Mouse (Mus musculus) adrenal gland, adult 2 months (tissue): ENCODE results near the gene Gm21905. TPM values are rescaled to one million over a fixed set of nuclear protein-coding genes. Genes with fewer than 3 reads are reported as not detected.

Source experiments
- polyA plus RNA-seq: library from polyadenylated mRNA; depleted of rRNA; stranded (reverse); fragments of >200 nt; gene quantifications from 2 replicates; pipeline ENCODE4 v1.2.3, GENCODE M21; 2012; rRNA removed
- total RNA-seq, 2 experiments: library from RNA; stranded (reverse); gene quantifications; 2 replicates each; pipeline ENCODE4 v1.2.3; 2021

Gm21905 gene
- total and polyA plus RNA-seq, 3 experiments = not detected

Other genes with a start within 250 kb of the Gm21905 start
- 10 to 100 TPM; 17.0 to 23.5 TPM for gene Atp8a1, start 99.0 kb downstream of the Gm21905 start, total RNA-seq
- 77.8 and 92.0 TPM in 2 replicates for gene Atp8a1, start 99.0 kb downstream of the Gm21905 start, polyA plus RNA-seq
- gene Gm5108, start 4.8 kb downstream of the Gm21905 start, total RNA-seq = not detected
- not detected in 2 replicates for gene Gm5108, start 4.8 kb downstream of the Gm21905 start, polyA plus RNA-seq
- not detected for gene Grxcr1, start 85.4 kb upstream of the Gm21905 start, total RNA-seq
- not detected in 2 replicates for gene Grxcr1, start 85.4 kb upstream of the Gm21905 start, polyA plus RNA-seq